Mouse (Mus musculus) layer of hippocampus, adult 6 months (tissue): Measurements from ENCODE around the gene Nudt17. TPM values are rescaled to one million over a fixed set of nuclear protein-coding genes. Genes with fewer than 3 reads are reported as not detected.

Source experiments
- long read RNA-seq, 2 experiments: library from polyadenylated mRNA; unstranded; transcript quantifications; one replicate each; pipeline ENCODE4 v2.0.0; 2019 to 2020
- polyA plus RNA-seq: library from polyadenylated mRNA; unstranded; fragments of <200 nt; fragmentation: Nextera tagmentation; gene quantifications from 2 replicates; pipeline ENCODE4 v1.2.3, GENCODE M21; 2021

The Nudt17 gene
- polyA plus RNA-seq = 11.9 and 12.1 TPM in 2 replicates
- long read RNA-seq, experiment 1, transcript Nudt17-201 (8 exons, 1,039 nt) = major isoform, 5 of 12 reads
- long read RNA-seq, experiment 1, partial matches to known transcripts = 1 of 12 reads
- long read RNA-seq, experiment 1, other reads (novel, unspliced or antisense) = 4 of 12 reads
- long read RNA-seq, experiment 2, transcript Nudt17-201 (8 exons, 1,039 nt) = major isoform, 5 of 11 reads
- long read RNA-seq, experiment 2, partial matches to known transcripts = 0 of 11 reads
- long read RNA-seq, experiment 2, other reads (novel, unspliced or antisense) = 6 of 11 reads

GRCm38 (mm10) chr3:96707903-96708683 is at the start of gene Nudt17:
Gene Nudt17, minus strand, starts transcription at chr3:96708562.

GRCm38 (mm10) chr3:96727343-96727827 is 19.0 kb upstream of the Nudt17 start, which contains the start of the genes Polr3c and Rnf115:
Gene Polr3c, minus strand, starts transcription at chr3:96727628.
Gene Rnf115, plus strand, starts transcription at chr3:96727664.

GRCm38 (mm10) chr3:96696198-96696765 is 12.1 kb downstream of the Nudt17 start, which contains the start of gene Pias3:
Gene Pias3, plus strand, starts transcription at chr3:96696384.

GRCm38 (mm10) chr3:96669727-96670468 is 38.5 kb downstream of the Nudt17 start, which contains the start of gene Ankrd35:
Gene Ankrd35, plus strand, starts transcription at chr3:96670131.

Other genes with a start within 250 kb of the Nudt17 start
- 0.19 and 0.55 TPM in 2 replicates for gene Hfe2, start 183.4 kb downstream of the Nudt17 start, polyA plus RNA-seq
- 5.2 and 6.2 TPM in 2 replicates for gene Txnip, start 150.6 kb downstream of the Nudt17 start, polyA plus RNA-seq
- gene Gm16253, start 131.6 kb downstream of the Nudt17 start, polyA plus RNA-seq = 0.30 and 0.41 TPM in 2 replicates
- gene Polr3gl, start 114.4 kb downstream of the Nudt17 start, polyA plus RNA-seq = 17.9 and 18.7 TPM in 2 replicates
- 30.7 and 38.3 TPM in 2 replicates for gene Ankrd34a, start 111.9 kb downstream of the Nudt17 start, polyA plus RNA-seq
- 1.2 and 1.4 TPM in 2 replicates for gene Lix1l, start 107.4 kb downstream of the Nudt17 start, polyA plus RNA-seq
- 22.5 and 30.1 TPM in 2 replicates for gene Rbm8a, start 78.6 kb downstream of the Nudt17 start, polyA plus RNA-seq
- 106 and 113 TPM in 2 replicates for gene Pex11b, start 73.2 kb downstream of the Nudt17 start, polyA plus RNA-seq
- gene Gm42957, start 73.1 kb downstream of the Nudt17 start, polyA plus RNA-seq = not detected in 2 replicates
- 0.06 and 0.10 TPM in 2 replicates for gene Itga10, start 63.0 kb downstream of the Nudt17 start, polyA plus RNA-seq
- gene Ankrd35, start 38.4 kb downstream of the Nudt17 start, polyA plus RNA-seq = 3.0 and 3.7 TPM in 2 replicates
- 11.7 and 11.8 TPM in 2 replicates for gene Pias3, start 12.2 kb downstream of the Nudt17 start, polyA plus RNA-seq
- gene Polr3c, start 19.1 kb upstream of the Nudt17 start, polyA plus RNA-seq = 18.7 and 19.0 TPM in 2 replicates
- 32.6 and 38.0 TPM in 2 replicates for gene Rnf115, start 19.1 kb upstream of the Nudt17 start, polyA plus RNA-seq
- not detected in 2 replicates for gene Pdzk1, start 120.7 kb upstream of the Nudt17 start, polyA plus RNA-seq
- 0.09 and 0.10 TPM in 2 replicates for gene Cd160, start 120.8 kb upstream of the Nudt17 start, polyA plus RNA-seq
- 0.04 and 0.11 TPM in 2 replicates for gene Gja5, start 196.1 kb upstream of the Nudt17 start, polyA plus RNA-seq
- gene Gpr89, start 196.8 kb upstream of the Nudt17 start, polyA plus RNA-seq = 14.6 and 17.5 TPM in 2 replicates
- gene Gja8, start 217.5 kb upstream of the Nudt17 start, polyA plus RNA-seq = 0.06 TPM in 1 of 2 replicates, not detected in the other